In the genomic region with DNA sequence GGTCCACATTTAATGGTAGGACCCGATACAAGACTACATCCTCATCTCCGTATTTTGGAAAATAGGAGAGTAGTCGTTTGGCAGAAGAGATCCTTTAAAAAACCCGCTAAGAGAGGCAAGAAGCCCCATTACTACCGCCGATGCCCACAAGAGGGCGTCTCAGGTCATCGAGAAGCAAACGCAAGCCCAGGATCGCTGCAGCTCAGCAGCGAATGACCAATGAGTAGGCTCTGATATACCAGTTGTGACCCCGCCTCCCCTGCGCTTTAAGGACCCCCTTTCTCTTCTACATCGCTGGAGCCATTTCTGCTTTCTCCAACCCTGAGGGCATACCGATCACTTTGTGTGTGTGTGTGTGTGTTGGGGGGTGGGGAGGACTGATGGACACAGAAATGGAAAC, we compare ENCODE assay signal across 8 mouse cellular contexts.
DNase-seq lines count a peak whose midpoint lies in the region; ATAC-seq and TF ChIP-seq lines count a peak whose summit lies in the region.

No protein-coding gene starts in this region.

- peak overlapping the region; percentile 41 to 58 for H3K4me3 ChIP-seq in heart, embryonic 14.5 days (ENCODE audit: control insufficient read depth in 1 of 2, insufficient read depth in 1 of 2, low read depth in 1 of 2, low read length in 2 of 2)
- H3K4me3 ChIP-seq in liver, embryonic 11.5 days (ENCODE audit: low read depth, low read length), result peak overlapping the region; percentile 39

- no peaks in the 10 kb centered on the region for H3K36me3 ChIP-seq in heart, embryonic 14.5 days (ENCODE audit: control insufficient read depth, insufficient read depth, low read length)
- H3K36me3 ChIP-seq in liver, embryonic 11.5 days (ENCODE audit: control insufficient read depth, insufficient read depth, low read length), result no peaks in the 10 kb centered on the region
- no peaks in the 10 kb centered on the region for H3K36me3 ChIP-seq in splenic B cell, adult 2 months (ENCODE audit: control insufficient read depth, insufficient read depth, low read length, poor library complexity, severe bottlenecking)

- H3K9ac ChIP-seq in heart, embryonic 14.5 days (ENCODE audit: low read length), result peak overlapping the region; percentile 45; the same call in 1 of the 2 replicates
- H3K9ac ChIP-seq in liver, embryonic 11.5 days (ENCODE audit: low read depth, low read length), result peak overlapping the region; percentile 22; the same call in 1 of the 2 replicates

- no peaks in the 10 kb centered on the region for H3K9me3 ChIP-seq in heart, embryonic 14.5 days (ENCODE audit: control insufficient read depth, low read length)
- no peaks in the 10 kb centered on the region for H3K9me3 ChIP-seq in liver, embryonic 11.5 days (ENCODE audit: control insufficient read depth, low read length)

- peak; percentile 98 for TF ChIP-seq CTCF in brain, embryonic 14.5 days (IDR thresholded peaks at IDR 0.05; ENCODE audit: borderline replicate concordance, extremely low read depth, insufficient read depth, insufficient read length)

- no peak for TF ChIP-seq POLR2A in brain, embryonic 14.5 days (IDR thresholded peaks at IDR 0.05; ENCODE audit: borderline replicate concordance, extremely low read depth, insufficient read depth, insufficient read length, poor library complexity, severe bottlenecking)

- H3K4me2 ChIP-seq in heart, embryonic 14.5 days (ENCODE audit: low read length), result peak overlapping the region; percentile 72
- peak overlapping the region; percentile 66 for H3K4me2 ChIP-seq in liver, embryonic 11.5 days

- peaks cover 2 to 3% of the 10 kb centered on the region in 2 experiments; a peak in 1 of 4 replicates for H3K4me1 ChIP-seq in heart, embryonic 14.5 days (ENCODE audit: control insufficient read depth in 2 of 2, insufficient read depth in 2 of 2, low read length in 2 of 2)
- H3K4me1 ChIP-seq in liver, embryonic 11.5 days (replicated peaks; ENCODE audit: control insufficient read depth, insufficient read depth, low read length), result no peaks in the 10 kb centered on the region

- no peak overlapping the region for H3K27ac ChIP-seq in heart, embryonic 14.5 days (replicated peaks in 1 of 2; ENCODE audit: control insufficient read depth in 1 of 2, insufficient read depth in 1 of 2, low read depth in 2 of 2, low read length in 2 of 2)
- H3K27ac ChIP-seq in liver, embryonic 11.5 days (ENCODE audit: low read depth, low read length), result no peak overlapping the region

- WGBS in heart, embryonic 14.5 days, result 1% methylated on average over 15 of the region's 15 CpGs
- WGBS in liver, embryonic 11.5 days, result 2% methylated on average over 15 of the region's 15 CpGs

- no peak for ATAC-seq in heart, embryonic 14.5 days (ENCODE audit: insufficient number of reproducible peaks, insufficient read depth, low FRiP score, low read depth)
- ATAC-seq in liver, embryonic 11.5 days (replicated peaks; ENCODE audit: low FRiP score), result peak; percentile 60

- DNase-seq in CD4-positive helper T cell, adult 2 months (ENCODE audit: low read depth, low spot score), result peak; percentile 82
- peak; percentile 96 for DNase-seq in brain, embryonic 14.5 days (ENCODE audit: low read depth)
- peak; percentile 64 for DNase-seq in fibroblast of lung, adult 2 months (ENCODE audit: low read depth)
- DNase-seq in kidney, postnatal 10 days, result peak; percentile 96
- DNase-seq in liver, embryonic 11.5 days (ENCODE audit: low spot score), result peak; percentile 79
- peak; percentile 90 for DNase-seq in naive thymus-derived CD4-positive, alpha-beta T cell, adult 2 months (ENCODE audit: low read depth)
- peak; percentile 88 for DNase-seq in splenic B cell, adult 2 months (ENCODE audit: low read depth, low spot score)

- peaks cover 19% of the 10 kb centered on the region; the same call in 1 of the 2 replicates for H3K27me3 ChIP-seq in heart, embryonic 14.5 days (ENCODE audit: control insufficient read depth, insufficient read depth, low read length)
- peaks cover 9% of the 10 kb centered on the region for H3K27me3 ChIP-seq in liver, embryonic 11.5 days (replicated peaks; ENCODE audit: control insufficient read depth, insufficient read depth, low read length)
- H3K27me3 ChIP-seq in splenic B cell, adult 2 months (ENCODE audit: control insufficient read depth, insufficient read depth, low read length, poor library complexity, severe bottlenecking), result no peaks in the 10 kb centered on the region
